Mouse (Mus musculus): ENCODE data around the gene Steap2. TPM values are rescaled to one million over a fixed set of nuclear protein-coding genes. Genes with fewer than 3 reads are reported as not detected.

Gene Steap2
- polyA plus RNA-seq (2014; fragmentation: Illumina TruSeq; extraction: RNeasy Lipid Tissue Mini Kit (QIAGEN cat#74804); ENCODE audit: low read depth, low replicate concordance), result 17.2 TPM

GRCm38 (mm10) chr5:5693956-5694653 lies at the start of gene Steap2:
Gene Steap2, minus strand, starts transcription at chr5:5694578.

DNA sequence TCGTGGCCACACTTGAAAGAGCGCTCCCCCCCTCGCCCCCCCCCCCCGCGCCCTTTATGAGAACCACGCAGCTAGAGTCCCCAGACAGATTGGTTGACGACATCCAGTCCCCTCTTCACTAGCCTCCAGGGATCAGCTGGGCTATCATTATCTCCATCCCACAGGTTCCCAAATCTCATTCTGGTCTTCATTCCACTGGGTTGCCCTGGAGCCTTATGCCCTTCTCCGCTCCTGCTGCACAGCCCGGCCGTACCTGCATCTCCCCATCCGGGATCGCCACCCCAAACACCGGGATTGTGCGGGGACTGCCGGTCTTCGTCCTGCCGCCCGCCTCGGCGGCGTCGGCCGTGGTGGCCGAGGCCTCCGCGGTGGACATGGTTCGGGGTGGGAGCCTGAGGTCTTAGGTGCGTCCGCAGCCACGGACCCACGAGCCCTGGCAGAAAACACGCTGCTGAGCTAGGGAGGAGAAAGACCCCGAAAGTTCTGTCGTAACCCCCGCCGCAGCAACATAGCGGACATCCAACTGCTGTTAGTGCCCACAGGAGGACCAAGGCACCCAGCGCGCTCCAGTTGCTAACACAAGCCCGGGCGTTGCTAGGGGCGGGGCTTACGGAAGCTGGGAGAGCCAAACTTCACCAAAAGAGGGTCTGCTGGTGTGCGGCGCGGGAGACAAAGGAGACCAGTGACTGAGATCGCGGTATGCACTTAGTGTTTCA lies 30.6 kb downstream of the Steap2 start, which contains the start of gene Cfap69:
Gene Cfap69, minus strand, starts transcription at position 585 of the 716 bp plus-strand sequence.

Other genes starting within 250 kb of the Steap2 start
- 294 TPM for gene 1700015F17Rik, start 215.4 kb downstream of the Steap2 start, polyA plus RNA-seq (2014; fragmentation: Illumina TruSeq; extraction: RNeasy Lipid Tissue Mini Kit (QIAGEN cat#74804); ENCODE audit: low read depth, low replicate concordance)
- gene Cldn12, start 179.6 kb downstream of the Steap2 start, polyA plus RNA-seq (2014; fragmentation: Illumina TruSeq; extraction: RNeasy Lipid Tissue Mini Kit (QIAGEN cat#74804); ENCODE audit: low read depth, low replicate concordance), result 10.7 TPM
- gene Gtpbp10, start 135.0 kb downstream of the Steap2 start, polyA plus RNA-seq (2014; fragmentation: Illumina TruSeq; extraction: RNeasy Lipid Tissue Mini Kit (QIAGEN cat#74804); ENCODE audit: low read depth, low replicate concordance), result 16.9 TPM
- 0.49 TPM for gene Gm8773, start 120.8 kb downstream of the Steap2 start, polyA plus RNA-seq (2014; fragmentation: Illumina TruSeq; extraction: RNeasy Lipid Tissue Mini Kit (QIAGEN cat#74804); ENCODE audit: low read depth, low replicate concordance)
- gene Cfap69, start 30.3 kb downstream of the Steap2 start, polyA plus RNA-seq (2014; fragmentation: Illumina TruSeq; extraction: RNeasy Lipid Tissue Mini Kit (QIAGEN cat#74804); ENCODE audit: low read depth, low replicate concordance), result 814 TPM
- gene Steap1, start 54.7 kb upstream of the Steap2 start, polyA plus RNA-seq (2014; fragmentation: Illumina TruSeq; extraction: RNeasy Lipid Tissue Mini Kit (QIAGEN cat#74804); ENCODE audit: low read depth, low replicate concordance), result 4.4 TPM

Measured in testis, adult 10 weeks (tissue).